Mouse (Mus musculus) midbrain, embryonic 11.5 days (tissue): ENCODE data around the gene Rap1gap2. TPM values are rescaled to one million over a fixed set of nuclear protein-coding genes. Genes with fewer than 3 reads are reported as not detected.

Experiments used
- ATAC-seq: fragments of 200-750 bp; cut with Nextera tagmentation; 2 replicates; pipeline ENCODE4 v1.8.0; 2017; ENCODE audit warnings: moderate TSS enrichment, moderate library complexity; ENCODE audit not compliant: low FRiP score
- DNase-seq: peaks from one replicate; pipeline ENCODE4 v3.0.0; 2015; ENCODE audit warnings: low spot score; ENCODE audit errors: missing footprints
- H3K27ac ChIP-seq: fragments of 300-500 bp; sonication (generic); 2 replicates; pipeline ENCODE4 v1.5.1; 2014; ENCODE audit warnings: low read depth, low read length
- H3K27me3 ChIP-seq: fragments of 300-500 bp; sonication (generic); 2 replicates; pipeline ENCODE4 v1.6.1; 2014; ENCODE audit warnings: mild to moderate bottlenecking, low read length, moderate library complexity, mixed read lengths; ENCODE audit not compliant: control insufficient read depth, insufficient read depth
- H3K36me3 ChIP-seq: fragments of 300-500 bp; sonication (generic); 2 replicates; pipeline ENCODE4 v1.6.1; 2014; ENCODE audit warnings: mild to moderate bottlenecking, low read length, moderate library complexity, mixed read lengths; ENCODE audit not compliant: control insufficient read depth, insufficient read depth
- H3K4me1 ChIP-seq: fragments of 300-500 bp; sonication (generic); 2 replicates; pipeline ENCODE4 v1.6.1; 2014; ENCODE audit warnings: low read length; ENCODE audit not compliant: control insufficient read depth, insufficient read depth
- H3K4me2 ChIP-seq: fragments of 300-500 bp; sonication (generic); 2 replicates; pipeline ENCODE4 v1.6.1; 2014; ENCODE audit warnings: mild to moderate bottlenecking, moderate library complexity
- H3K4me3 ChIP-seq: fragments of 300-500 bp; sonication (generic); 2 replicates; pipeline ENCODE4 v1.5.1; 2014; ENCODE audit warnings: low read depth, low read length
- H3K9ac ChIP-seq: fragments of 300-500 bp; sonication (generic); 2 replicates; pipeline ENCODE4 v1.6.1; 2014; ENCODE audit warnings: low read length
- H3K9me3 ChIP-seq: fragments of 300-500 bp; sonication (generic); 2 replicates; pipeline ENCODE4 v1.6.1; 2016; ENCODE audit warnings: low read length; ENCODE audit not compliant: control insufficient read depth
- WGBS: fragments of 180-500 bp; shearing (Covaris S2); extraction: QIAGEN DNeasy Blood & Tissue Kit; methylation state at CpG from one replicate; pipeline ENCODE4 v1.1.7; 2014; 5-methylcytosine and 5-hydroxymethylcytosine counted together
- polyA plus RNA-seq: library from polyadenylated mRNA; unstranded; fragments of >200 nt; fragmentation: Nextera tagmentation; extraction: Ambion mirVana; gene quantifications from 2 replicates; pipeline ENCODE4 v1.2.1, GENCODE M21; 2014

Rap1gap2 gene
- polyA plus RNA-seq, 1 experiment from 2014 or later = 2.5 TPM

GRCm38 (mm10) chr11:74414112-74414511 lies 196.6 kb downstream of the Rap1gap2 start:
- no peak overlapping the region for H3K4me3 ChIP-seq
- H3K9me3 ChIP-seq = no peaks in the 10 kb centered on the region
- H3K36me3 ChIP-seq = no peaks in the 10 kb centered on the region
- H3K27me3 ChIP-seq = no peaks in the 10 kb centered on the region
- H3K9ac ChIP-seq = no peak overlapping the region
- H3K4me2 ChIP-seq = no peak overlapping the region
- no peak for DNase-seq
- H3K4me1 ChIP-seq = no peaks in the 10 kb centered on the region
- ATAC-seq = no peak
- WGBS = 86% methylated on average over 9 of the region's 9 CpGs
- no peak overlapping the region for H3K27ac ChIP-seq

- 79% methylated on average over 3 of the region's 3 CpGs for WGBS
- no peak for DNase-seq
- ATAC-seq = no peak
- no peaks in the 10 kb centered on the region for H3K27me3 ChIP-seq
- no peak overlapping the region for H3K9ac ChIP-seq
- H3K36me3 ChIP-seq = no peaks in the 10 kb centered on the region
- no peak overlapping the region for H3K4me2 ChIP-seq
- no peaks in the 10 kb centered on the region for H3K9me3 ChIP-seq
- no peak overlapping the region for H3K4me3 ChIP-seq
- no peak overlapping the region for H3K27ac ChIP-seq
- no peaks in the 10 kb centered on the region for H3K4me1 ChIP-seq
Observed at GRCm38 (mm10) chr11:74413449-74413972, 197.2 kb downstream of the Rap1gap2 start.

DNA sequence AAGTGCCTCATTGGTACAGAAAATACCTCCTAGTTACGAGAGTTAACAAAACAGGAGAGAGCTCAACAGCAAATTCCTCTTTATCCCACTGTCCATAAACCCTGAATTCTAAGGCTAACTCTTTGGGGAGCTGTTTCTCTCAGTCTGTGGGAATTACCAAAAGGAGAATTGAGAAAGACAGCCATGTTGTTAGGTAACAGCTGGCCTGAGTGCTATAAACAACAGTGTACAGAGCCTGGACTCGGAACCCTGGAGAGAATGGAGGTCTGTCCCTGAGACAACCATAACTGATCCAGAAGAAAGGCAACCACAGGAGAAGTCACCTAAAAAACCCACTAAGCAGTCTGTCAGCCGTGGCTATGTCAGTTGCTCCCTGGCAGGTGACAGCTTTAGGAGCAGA lies 198.3 kb downstream of the Rap1gap2 start:
- Histone ChIP-seq H3K4me1 (no peaks in the 10 kb centered on the region), H3K9ac (no peak overlapping the region), H3K27ac (no peak overlapping the region), H3K9me3 (no peaks in the 10 kb centered on the region), H3K4me3 (no peak overlapping the region), H3K36me3 (no peaks in the 10 kb centered on the region), H3K27me3 (no peaks in the 10 kb centered on the region), H3K4me2 (no peak overlapping the region)
- WGBS = 84% methylated on average over 3 of the region's 3 CpGs
- DNase-seq (no peak), ATAC-seq (no peak)

DNA sequence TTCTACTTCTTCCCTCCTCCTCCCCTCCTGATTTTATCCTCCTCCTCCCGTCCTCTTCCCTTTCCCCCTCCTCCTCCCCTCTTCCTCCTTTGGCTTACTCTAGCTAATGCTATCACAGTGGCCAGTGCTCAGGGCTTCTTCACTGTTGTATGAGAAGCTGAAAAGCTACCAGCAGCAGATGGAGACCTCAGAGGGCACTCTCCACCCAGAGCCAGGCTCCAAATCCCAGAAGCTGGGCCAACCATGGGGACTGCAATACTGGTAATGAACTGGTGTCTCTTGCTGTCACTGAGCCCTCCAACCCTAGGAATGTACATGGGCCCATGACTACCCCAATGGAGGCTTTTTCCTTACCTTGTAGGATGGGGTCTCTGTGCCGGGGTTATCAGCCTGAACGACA lies 198.8 kb downstream of the Rap1gap2 start:
- no peak overlapping the region for H3K9ac ChIP-seq
- no peaks in the 10 kb centered on the region for H3K36me3 ChIP-seq
- no peak overlapping the region for H3K4me3 ChIP-seq
- H3K4me1 ChIP-seq = no peaks in the 10 kb centered on the region
- no peak for DNase-seq
- WGBS = 72% methylated on average over 3 of the region's 3 CpGs
- no peak for ATAC-seq
- no peaks in the 10 kb centered on the region for H3K27me3 ChIP-seq
- H3K9me3 ChIP-seq = no peaks in the 10 kb centered on the region
- no peak overlapping the region for H3K27ac ChIP-seq
- H3K4me2 ChIP-seq = no peak overlapping the region

DNA sequence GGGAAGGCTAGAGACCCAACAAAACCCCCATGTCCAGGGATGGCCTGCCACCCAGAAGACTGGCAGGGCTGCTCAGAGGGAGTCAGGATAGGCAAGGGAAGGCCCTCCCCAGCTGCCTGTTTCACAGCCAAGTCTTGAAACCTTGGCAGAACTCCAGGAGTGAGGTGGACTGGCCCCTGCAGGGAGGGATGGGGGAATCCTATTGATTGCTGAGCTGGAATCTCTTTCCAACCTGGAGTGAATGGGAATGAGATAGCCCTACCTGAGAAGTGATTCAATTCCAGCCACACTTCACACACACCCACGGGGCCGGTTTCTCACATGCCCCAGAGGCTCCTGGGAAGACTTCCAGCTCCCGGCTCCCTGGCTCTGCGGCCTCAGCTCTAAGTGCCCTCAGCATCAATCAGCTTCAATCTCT lies 200.9 kb downstream of the Rap1gap2 start:
- Histone ChIP-seq H3K9me3 (no peaks in the 10 kb centered on the region), H3K4me3 (no peak overlapping the region), H3K36me3 (no peaks in the 10 kb centered on the region), H3K9ac (no peak overlapping the region), H3K4me1 (no peaks in the 10 kb centered on the region), H3K27me3 (no peaks in the 10 kb centered on the region), H3K4me2 (no peak overlapping the region), H3K27ac (no peak overlapping the region)
- no peak for DNase-seq
- ATAC-seq = no peak
- WGBS = 69% methylated on average over 4 of the region's 4 CpGs

DNA sequence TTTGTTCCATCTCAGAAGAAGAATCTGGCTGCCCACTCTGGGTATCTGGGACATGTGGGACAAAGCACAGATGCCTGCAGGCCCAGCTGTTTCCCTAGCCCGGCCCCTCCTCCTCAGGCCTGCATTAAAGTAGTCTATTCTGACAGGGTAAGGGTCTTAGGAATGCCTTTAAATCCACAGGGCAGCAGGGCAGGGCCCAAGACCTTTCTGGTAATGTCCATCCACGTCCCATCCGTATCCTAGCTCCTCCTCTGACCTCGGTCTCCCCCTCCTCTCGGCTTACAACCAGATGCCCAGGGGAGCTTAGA lies 201.3 kb downstream of the Rap1gap2 start:
- ATAC-seq (no peak), DNase-seq (no peak)
- no peak overlapping the region for H3K27ac ChIP-seq
- no peaks in the 10 kb centered on the region for H3K36me3 ChIP-seq
- no peak overlapping the region for H3K9ac ChIP-seq
- no peaks in the 10 kb centered on the region for H3K9me3 ChIP-seq
- 57% methylated on average over 5 of the region's 5 CpGs for WGBS
- H3K27me3 ChIP-seq = no peaks in the 10 kb centered on the region
- no peaks in the 10 kb centered on the region for H3K4me1 ChIP-seq
- no peak overlapping the region for H3K4me3 ChIP-seq
- H3K4me2 ChIP-seq = no peak overlapping the region

GRCm38 (mm10) chr11:74408587-74409446 lies 201.9 kb downstream of the Rap1gap2 start:
- Histone ChIP-seq H3K27ac (no peak overlapping the region), H3K36me3 (no peaks in the 10 kb centered on the region), H3K9ac (no peak overlapping the region), H3K9me3 (no peaks in the 10 kb centered on the region), H3K4me1 (no peaks in the 10 kb centered on the region), H3K27me3 (no peaks in the 10 kb centered on the region), H3K4me2 (no peak overlapping the region), H3K4me3 (no peak overlapping the region)
- WGBS = 80% methylated on average over 4 of the region's 4 CpGs
- ATAC-seq = no peak
- DNase-seq = no peak

DNA sequence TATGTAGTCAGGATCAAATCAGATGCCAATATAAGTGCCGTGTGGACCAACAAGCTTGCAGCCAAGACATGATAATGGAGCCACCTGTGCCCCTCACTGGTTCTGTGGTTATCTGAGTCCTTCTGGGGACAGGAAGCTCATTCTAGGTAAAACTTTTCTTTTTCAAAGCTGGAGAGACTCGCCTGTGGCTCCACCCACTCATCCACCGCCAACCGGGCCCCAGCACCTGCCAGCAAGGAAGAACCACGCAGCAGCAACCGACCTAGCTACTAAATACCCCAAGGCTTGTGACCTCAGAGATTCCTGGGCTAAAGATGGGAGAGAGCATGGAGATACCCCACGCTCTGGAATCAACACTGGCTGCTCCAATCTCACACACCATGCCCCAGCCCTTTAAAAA lies 205.5 kb downstream of the Rap1gap2 start:
- H3K9me3 ChIP-seq = no peaks in the 10 kb centered on the region
- no peak overlapping the region for H3K4me2 ChIP-seq
- WGBS = 72% methylated on average over 7 of the region's 7 CpGs
- DNase-seq (no peak), ATAC-seq (no peak)
- H3K27ac ChIP-seq = no peak overlapping the region
- H3K27me3 ChIP-seq = no peaks in the 10 kb centered on the region
- no peak overlapping the region for H3K4me3 ChIP-seq
- no peak overlapping the region for H3K9ac ChIP-seq
- no peaks in the 10 kb centered on the region for H3K36me3 ChIP-seq
- no peaks in the 10 kb centered on the region for H3K4me1 ChIP-seq

DNA sequence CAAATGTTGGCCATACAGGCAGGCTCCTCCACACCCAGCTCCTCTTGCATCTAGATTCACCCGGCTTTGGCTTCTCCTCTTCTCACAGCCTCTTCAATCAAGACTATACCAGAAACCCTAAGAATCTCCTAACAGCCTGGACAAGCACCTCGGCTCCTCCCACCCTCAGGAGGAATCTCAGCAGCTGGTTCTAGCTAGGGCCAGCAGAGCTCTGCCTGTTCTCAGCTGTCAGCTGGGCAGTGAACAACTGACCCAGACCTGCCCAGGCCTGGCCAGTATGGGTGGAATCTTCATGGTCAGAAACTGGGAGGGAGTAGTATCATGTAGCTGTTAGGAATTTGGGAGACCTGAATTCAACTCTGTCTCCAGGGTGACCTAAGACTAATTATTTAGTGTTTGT lies 206.5 kb downstream of the Rap1gap2 start:
- ATAC-seq = no peak
- no peak overlapping the region for H3K4me2 ChIP-seq
- H3K9me3 ChIP-seq = no peaks in the 10 kb centered on the region
- H3K27ac ChIP-seq = no peak overlapping the region
- H3K9ac ChIP-seq = no peak overlapping the region
- no peak for DNase-seq
- H3K4me1 ChIP-seq = no peaks in the 10 kb centered on the region
- H3K27me3 ChIP-seq = no peaks in the 10 kb centered on the region
- H3K4me3 ChIP-seq = no peak overlapping the region
- WGBS = 57% methylated on average over 2 of the region's 2 CpGs
- no peaks in the 10 kb centered on the region for H3K36me3 ChIP-seq
